Mouse (Mus musculus) cerebellum, adult 18-20 months (tissue): ENCODE results near the gene Olfr1412.

Source experiments
- DNase-seq, 2 experiments: peaks; one replicate each; pipeline ENCODE4 v3.0.0; 2021

Olfr1412 gene

GRCm38 (mm10) chr1:92585479-92585878 lies at the start of gene Olfr1412:
Gene Olfr1412, plus strand, starts transcription at chr1:92585779.
- no peak for DNase-seq

- DNase-seq, result no peak
Measured at GRCm38 (mm10) chr1:92536972-92537371, 48.6 kb upstream of the Olfr1412 start.

GRCm38 (mm10) chr1:92539071-92539470 lies 46.5 kb upstream of the Olfr1412 start:
- DNase-seq, result no peak

GRCm38 (mm10) chr1:92545929-92546328 lies 39.6 kb upstream of the Olfr1412 start:
- no peak for DNase-seq

- no peak for DNase-seq
Measured at GRCm38 (mm10) chr1:92571022-92571421, 14.6 kb upstream of the Olfr1412 start, which contains the start of gene Olfr1413. Gene Olfr1413, plus strand, starts transcription at chr1:92571322.

GRCm38 (mm10) chr1:92594111-92594510 lies 8.5 kb downstream of the Olfr1412 start, which contains the start of gene Olfr1411:
Gene Olfr1411, plus strand, starts transcription at chr1:92594411.
- no peak for DNase-seq

- no peak for DNase-seq
Measured at GRCm38 (mm10) chr1:92596019-92596418, 10.4 kb downstream of the Olfr1412 start.

GRCm38 (mm10) chr1:92605482-92605881 lies 19.9 kb downstream of the Olfr1412 start, which contains the start of gene Olfr1410:
Gene Olfr1410, plus strand, starts transcription at chr1:92605782.
- DNase-seq, result no peak

GRCm38 (mm10) chr1:92607711-92608110 lies 22.1 kb downstream of the Olfr1412 start:
- no peak for DNase-seq

- DNase-seq, result peak; percentile 57 to 73
Measured at GRCm38 (mm10) chr1:92611008-92611407, 25.4 kb downstream of the Olfr1412 start.

- DNase-seq, result no peak
Measured at GRCm38 (mm10) chr1:92613175-92613574, 27.6 kb downstream of the Olfr1412 start.

GRCm38 (mm10) chr1:92614516-92614915 lies 28.9 kb downstream of the Olfr1412 start:
- no peak for DNase-seq

- no peak for DNase-seq
Measured at GRCm38 (mm10) chr1:92616046-92616445, 30.5 kb downstream of the Olfr1412 start.

- DNase-seq, result no peak
Measured at GRCm38 (mm10) chr1:92617488-92617887, 31.9 kb downstream of the Olfr1412 start, which contains the start of gene Olfr12. Gene Olfr12, plus strand, starts transcription at chr1:92617788.

- DNase-seq, result no peak
Measured at GRCm38 (mm10) chr1:92618360-92618759, 32.8 kb downstream of the Olfr1412 start.

- DNase-seq, result no peak
Measured at GRCm38 (mm10) chr1:92628227-92628626, 42.6 kb downstream of the Olfr1412 start.

- DNase-seq, result no peak
Measured at GRCm38 (mm10) chr1:92632196-92632595, 46.6 kb downstream of the Olfr1412 start.

GRCm38 (mm10) chr1:92632948-92633347 lies 47.4 kb downstream of the Olfr1412 start:
- DNase-seq, result no peak

GRCm38 (mm10) chr1:92633726-92634125 lies 48.1 kb downstream of the Olfr1412 start:
- DNase-seq, result no peak

- no peak for DNase-seq
Measured at GRCm38 (mm10) chr1:92634569-92634968, 49.0 kb downstream of the Olfr1412 start.

GRCm38 (mm10) chr1:92634976-92635599 lies 49.5 kb downstream of the Olfr1412 start:
- no peak for DNase-seq

- no peak for DNase-seq
Measured at GRCm38 (mm10) chr1:92636015-92636414, 50.4 kb downstream of the Olfr1412 start.

GRCm38 (mm10) chr1:92636676-92637075 lies 51.1 kb downstream of the Olfr1412 start:
- DNase-seq, result no peak

- no peak for DNase-seq
Measured at GRCm38 (mm10) chr1:92637501-92638172, 52.1 kb downstream of the Olfr1412 start.
